In the genomic region with DNA sequence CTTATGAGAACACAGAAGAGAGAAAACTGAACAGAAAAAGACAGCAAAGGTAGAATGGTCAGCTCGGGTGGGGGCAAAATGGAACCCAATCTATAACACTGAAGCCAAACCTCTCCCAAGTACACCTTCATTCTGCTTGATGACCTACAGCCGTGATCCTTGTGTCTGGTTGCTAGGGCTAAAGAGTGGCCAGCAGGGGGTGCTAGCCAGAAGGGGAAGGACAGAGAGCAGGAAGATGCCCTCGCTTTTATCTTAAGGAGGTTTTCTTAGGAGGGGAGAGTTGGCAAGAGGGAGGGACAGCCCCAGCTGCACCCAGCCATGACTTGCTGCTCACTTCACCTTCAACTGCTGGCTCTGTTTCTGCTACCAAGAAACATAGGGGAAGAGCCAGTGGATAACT, we compare ENCODE assay signal across 9 mouse cellular contexts. TPM values are rescaled to one million over a fixed set of nuclear protein-coding genes. Genes with fewer than 3 reads are reported as not detected.
DNase-seq lines count a peak whose midpoint lies in the region; ATAC-seq and TF ChIP-seq lines count a peak whose summit lies in the region.
"Had no signal": no experiment of that assay in that cellular context is flagged by ENCODE, and none has a peak within 500 bp of the region (broad histone marks: within the 10 kb centered on the region; RNA-seq: fewer than 3 reads in every experiment).

No protein-coding gene starts in this region.

- no peaks in the 10 kb centered on the region for H3K27me3 ChIP-seq in kidney, adult 2 months (replicated peaks; ENCODE audit: control insufficient read depth, insufficient read depth, low read length)
- no peaks in the 10 kb centered on the region for H3K27me3 ChIP-seq in kidney, embryonic 15.5 days
- no peaks in the 10 kb centered on the region for H3K27me3 ChIP-seq in heart, postnatal 0 days (ENCODE audit: control insufficient read depth, insufficient read depth, low read length)
- H3K27me3 ChIP-seq: neural tube, embryonic 13.5 days had no signal

- 24% methylated on average over 3 of the region's 3 CpGs for WGBS in kidney, adult 2 months
- WGBS in kidney, embryonic 15.5 days, result 31% methylated on average over 3 of the region's 3 CpGs
- WGBS in heart, postnatal 0 days, result 30% methylated on average over 3 of the region's 3 CpGs
- WGBS in olfactory bulb, adult 2 months, result 25% methylated on average over 3 of the region's 3 CpGs

- TF ChIP-seq EP300 in heart, postnatal 0 days (IDR thresholded peaks at IDR 0.05; ENCODE audit: low read depth), result no peak

- no peak for ATAC-seq in kidney, embryonic 15.5 days (replicated peaks; ENCODE audit: low FRiP score)
- ATAC-seq in heart, postnatal 0 days (ENCODE audit: insufficient read depth, low read depth), result no peak

- H3K9me3 ChIP-seq in kidney, embryonic 15.5 days (replicated peaks), result no peaks in the 10 kb centered on the region
- no peaks in the 10 kb centered on the region for H3K9me3 ChIP-seq in heart, postnatal 0 days (replicated peaks; ENCODE audit: control insufficient read depth, low read length)
- H3K9me3 ChIP-seq: neural tube, embryonic 13.5 days had no signal

- no peaks in the 10 kb centered on the region for H3K36me3 ChIP-seq in kidney, adult 2 months (ENCODE audit: control insufficient read depth, insufficient read depth, low read length)
- H3K36me3 ChIP-seq in kidney, embryonic 15.5 days, result peaks cover 94% of the 10 kb centered on the region
- H3K36me3 ChIP-seq in heart, postnatal 0 days (replicated peaks; ENCODE audit: control insufficient read depth, insufficient read depth, low read length), result peaks cover 70% of the 10 kb centered on the region

- no peak overlapping the region for H3K4me2 ChIP-seq in kidney, embryonic 15.5 days
- H3K4me2 ChIP-seq in heart, postnatal 0 days (ENCODE audit: low read depth, low read length), result no peak overlapping the region
- H3K4me2 ChIP-seq: neural tube, embryonic 13.5 days had no signal

- no peak overlapping the region for H3K27ac ChIP-seq in kidney, adult 2 months (ENCODE audit: insufficient read depth, low read depth, low read length)
- H3K27ac ChIP-seq in kidney, embryonic 15.5 days, result no peak overlapping the region
- H3K27ac ChIP-seq in heart, postnatal 0 days (ENCODE audit: low read depth), result no peak overlapping the region
- no peak overlapping the region for H3K27ac ChIP-seq in olfactory bulb, adult 2 months (ENCODE audit: insufficient read depth, low read depth, low read length)
- H3K27ac ChIP-seq: neural tube, embryonic 13.5 days had no signal

- H3K4me1 ChIP-seq in kidney, adult 2 months (ENCODE audit: control insufficient read depth, insufficient read depth, low read length), result no peaks in the 10 kb centered on the region
- H3K4me1 ChIP-seq in kidney, embryonic 15.5 days, result no peaks in the 10 kb centered on the region
- no peaks in the 10 kb centered on the region for H3K4me1 ChIP-seq in heart, postnatal 0 days (ENCODE audit: control insufficient read depth, insufficient read depth)
- H3K4me1 ChIP-seq in olfactory bulb, adult 2 months (ENCODE audit: control insufficient read depth, insufficient read depth, low read length), result no peaks in the 10 kb centered on the region
- H3K4me1 ChIP-seq: neural tube, embryonic 13.5 days had no signal

- no peak overlapping the region for H3K4me3 ChIP-seq in kidney, adult 2 months (ENCODE audit: insufficient read depth, low read depth, low read length)
- H3K4me3 ChIP-seq in kidney, embryonic 15.5 days (replicated peaks), result no peak overlapping the region
- no peak overlapping the region for H3K4me3 ChIP-seq in heart, postnatal 0 days (ENCODE audit: low read depth, low read length)
- no peak overlapping the region for H3K4me3 ChIP-seq in olfactory bulb, adult 2 months (ENCODE audit: insufficient read depth, low read depth, low read length)
- H3K4me3 ChIP-seq: neural tube, embryonic 13.5 days had no signal

- peak; percentile 62 for DNase-seq in kidney, adult 2 months
- peak; percentile 55 for DNase-seq in Muller cell, postnatal 12 days (ENCODE audit: inconsistent ontology term)
- DNase-seq in cerebellum, postnatal 10 days, result peak; percentile 82
- peak; percentile 58 for DNase-seq in heart, postnatal 0 days (ENCODE audit: low spot score)
- peak; percentile 73 for DNase-seq in left cerebral cortex, postnatal 4 days
- peak; percentile 34 to 78 for DNase-seq in thymus, postnatal 10 days (ENCODE audit: low spot score in 2 of 2)

- no peak overlapping the region for H3K9ac ChIP-seq in kidney, embryonic 15.5 days
- H3K9ac ChIP-seq in heart, postnatal 0 days (replicated peaks; ENCODE audit: low read depth, low read length), result no peak overlapping the region
- H3K9ac ChIP-seq: neural tube, embryonic 13.5 days had no signal

- no peak for TF ChIP-seq POLR2A in kidney, adult 2 months (IDR thresholded peaks at IDR 0.05; ENCODE audit: low read depth, low read length)
- no peak for TF ChIP-seq POLR2A in olfactory bulb, adult 2 months (IDR thresholded peaks at IDR 0.05; ENCODE audit: insufficient read depth, low read depth, low read length)

- intact Hi-C loops in left cerebral cortex, postnatal 4 days (cut with DNase I), result loop anchor here (10.0 kb wide), 2 partner anchors 111 to 181 kb away; partner anchors contain the start of gene Mrgprg

- TF ChIP-seq CTCF in kidney, adult 2 months (conservative IDR thresholded peaks at IDR 0.05; ENCODE audit: insufficient read depth, insufficient read length, low read depth, low read length), result peak; percentile 85
- TF ChIP-seq CTCF in heart, postnatal 0 days (IDR thresholded peaks at IDR 0.05; ENCODE audit: low read depth), result peak; percentile 83
- TF ChIP-seq CTCF in olfactory bulb, adult 2 months (IDR thresholded peaks at IDR 0.05; ENCODE audit: insufficient read depth, low read depth, low read length), result peak; percentile 50; the same call in 1 of the 2 replicates

RNA-seq across cellular contexts. Expression of gene Cars, which starts 15.9 kb away (rescaled TPM):
- polyA plus RNA-seq in kidney, adult 2 months (2012; rRNA removed), result 8.9 and 9.6 TPM in 2 replicates
- polyA plus RNA-seq in kidney, embryonic 15.5 days (2015; fragmentation: Nextera tagmentation; extraction: Ambion mirVana), result 62.3 and 62.9 TPM in 2 replicates
- total RNA-seq in heart, postnatal 0 days (2014; rRNA removed; ENCODE audit: low replicate concordance), result 7.0 and 15.4 TPM in 2 replicates
- 14.7 TPM in 2 replicates for polyA plus RNA-seq in heart, postnatal 0 days (2015; fragmentation: Nextera tagmentation; extraction: Ambion mirVana)
- total RNA-seq in left cerebral cortex, postnatal 4 days (2021), result 10 to 100 TPM; 77.5 to 91.2 TPM
- not detected in 2 replicates for polyA plus RNA-seq in olfactory bulb, adult 2 months (2012; ENCODE audit: insufficient read depth, insufficient read length, low replicate concordance, missing spikeins)

RNA-seq across cellular contexts. Expression of gene Nap1l4, which starts 35.0 kb away (rescaled TPM):
- polyA plus RNA-seq in kidney, adult 2 months (2012; rRNA removed), result 60.2 and 68.7 TPM in 2 replicates
- 276 and 287 TPM in 2 replicates for polyA plus RNA-seq in kidney, embryonic 15.5 days (2015; fragmentation: Nextera tagmentation; extraction: Ambion mirVana)
- 142 and 153 TPM in 2 replicates for total RNA-seq in heart, postnatal 0 days (2014; rRNA removed; ENCODE audit: low replicate concordance)
- 193 and 200 TPM in 2 replicates for polyA plus RNA-seq in heart, postnatal 0 days (2015; fragmentation: Nextera tagmentation; extraction: Ambion mirVana)
- 100 to 1,000 TPM; 177 to 178 TPM for total RNA-seq in left cerebral cortex, postnatal 4 days (2021)
- polyA plus RNA-seq in olfactory bulb, adult 2 months (2012; ENCODE audit: insufficient read depth, insufficient read length, low replicate concordance, missing spikeins), result not detected in 2 replicates

RNA-seq across cellular contexts. Expression of gene Tnfrsf26, which starts 44.6 kb away (rescaled TPM):
- 0.91 and 1.4 TPM in 2 replicates for polyA plus RNA-seq in kidney, adult 2 months (2012; rRNA removed)
- polyA plus RNA-seq in kidney, embryonic 15.5 days (2015; fragmentation: Nextera tagmentation; extraction: Ambion mirVana), result 0.54 and 0.65 TPM in 2 replicates
- 0.12 and 0.84 TPM in 2 replicates for total RNA-seq in heart, postnatal 0 days (2014; rRNA removed; ENCODE audit: low replicate concordance)
- polyA plus RNA-seq in heart, postnatal 0 days (2015; fragmentation: Nextera tagmentation; extraction: Ambion mirVana), result 0.37 and 0.38 TPM in 2 replicates
- total RNA-seq in left cerebral cortex, postnatal 4 days (2021), result under 1 TPM; 0.18 to 0.20 TPM
- not detected in 2 replicates for polyA plus RNA-seq in olfactory bulb, adult 2 months (2012; ENCODE audit: insufficient read depth, insufficient read length, low replicate concordance, missing spikeins)
